Mouse (Mus musculus) ES-E14 (cell line): ENCODE measurements around the gene Rrbp1. TPM values are rescaled to one million over a fixed set of nuclear protein-coding genes. Genes with fewer than 3 reads are reported as not detected.

Experiments
- DNase-seq: peaks from one replicate; pipeline ENCODE4 v3.0.0-alpha.2; 2013; ENCODE audit warnings: low read depth, low spot score
- H3K27ac ChIP-seq: 2 replicates; pipeline ENCODE4 v1.5.1; 2012; ENCODE audit warnings: low read depth, mild to moderate bottlenecking, low read length, moderate library complexity, mixed read lengths; ENCODE audit not compliant: poor library complexity, insufficient read depth, severe bottlenecking
- H3K36me3 ChIP-seq: 2 replicates; pipeline ENCODE4 v1.6.1; 2012; ENCODE audit warnings: mild to moderate bottlenecking, low read length, moderate library complexity, mixed read lengths; ENCODE audit not compliant: control insufficient read depth, poor library complexity, insufficient read depth, severe bottlenecking
- H3K4me1 ChIP-seq, 2 experiments: fragments of 150-350 bp in 1 of 2; sonication (generic) in 1 of 2; 2 replicates each; pipeline ENCODE4 v1.6.1; 2012; ENCODE audit warnings: low read length in 2 of 2, mild to moderate bottlenecking in 1 of 2, mixed read lengths in 1 of 2; ENCODE audit not compliant: control insufficient read depth in 2 of 2, insufficient read depth in 2 of 2, poor library complexity in 1 of 2
- H3K4me3 ChIP-seq, 2 experiments: fragments of 150-350 bp in 1 of 2; sonication (generic) in 1 of 2; 2 replicates each; pipeline ENCODE4 v1.5.1; 2012; ENCODE audit warnings: low read length in 2 of 2, low read depth in 1 of 2, mild to moderate bottlenecking in 1 of 2, mixed read lengths in 1 of 2; ENCODE audit not compliant: insufficient read depth in 1 of 2, poor library complexity in 1 of 2, severe bottlenecking in 1 of 2
- H3K9ac ChIP-seq: 2 replicates; pipeline ENCODE4 v1.6.1; 2012; ENCODE audit warnings: low read depth, mild to moderate bottlenecking, low read length, mixed read lengths; ENCODE audit not compliant: poor library complexity, insufficient read depth, severe bottlenecking
- H3K9me3 ChIP-seq: fragments of 150-350 bp; sonication (generic); 2 replicates; pipeline ENCODE4 v1.6.1; 2012; ENCODE audit warnings: low read depth, mild to moderate bottlenecking, low read length; ENCODE audit not compliant: control insufficient read depth, insufficient read depth
- CHD2 ChIP-seq: IDR thresholded peaks from 2 replicates; pipeline ENCODE4 v1.6.1; 2014; ENCODE audit warnings: mild to moderate bottlenecking, low read depth, low read length, inconsistent platforms
- HCFC1 ChIP-seq: IDR thresholded peaks from 2 replicates; pipeline ENCODE4 v1.6.1; 2012; ENCODE audit warnings: low read length, inconsistent platforms, borderline replicate concordance; ENCODE audit not compliant: insufficient read depth
- MAFK ChIP-seq: IDR thresholded peaks from 2 replicates; pipeline ENCODE4 v1.6.1; 2014; ENCODE audit warnings: mild to moderate bottlenecking, low read depth, low read length, inconsistent platforms; ENCODE audit not compliant: insufficient read depth
- ZC3H11A ChIP-seq: IDR thresholded peaks from 2 replicates; pipeline ENCODE4 v1.6.1; 2012; ENCODE audit warnings: low read depth, mild to moderate bottlenecking, inconsistent platforms, low read length, borderline replicate concordance
- ZNF384 ChIP-seq: IDR thresholded peaks from 2 replicates; pipeline ENCODE4 v1.6.1; 2012; ENCODE audit warnings: low read depth, low read length, inconsistent platforms
- in situ Hi-C, 2 experiments: fragments of 600-800 bp; cut with MboI; formaldehyde crosslinking; loops; one replicate each; pipeline ENCODE4 v1.15.1; 2025; ENCODE audit warnings: low sequenced_read_pairs in 2 of 2, inconsistent platforms in 1 of 2; ENCODE audit not compliant: unreplicated experiment in 2 of 2
- total RNA-seq: library from RNA; depleted of rRNA; stranded (reverse); fragments of 300-350 nt; gene quantifications from 2 replicates; pipeline ENCODE4 v1.2.3, GENCODE M21; 2012

The Rrbp1 gene
- total RNA-seq, 1 experiment, result 251 TPM

GRCm38 (mm10) chr2:144050146-144050680 is 39.1 kb upstream of the Rrbp1 start:
- Histone ChIP-seq H3K9me3 (no peaks in the 10 kb centered on the region), H3K36me3 (no peaks in the 10 kb centered on the region), H3K4me1 (peaks cover 0 to 5% of the 10 kb centered on the region in 2 experiments; a peak in 1 of 4 replicates), H3K4me3 (no peak overlapping the region), H3K9ac (no peak overlapping the region), H3K27ac (no peak overlapping the region)
- no peak for DNase-seq
- in situ Hi-C loops, result no loop called here
- TF ChIP-seq ZNF384, result no peak
- TF ChIP-seq ZC3H11A, result no peak
- no peak for TF ChIP-seq HCFC1
- no peak for TF ChIP-seq CHD2
- TF ChIP-seq MAFK, result no peak

- Histone ChIP-seq H3K36me3 (no peaks in the 10 kb centered on the region), H3K27ac (no peak overlapping the region), H3K9ac (no peak overlapping the region), H3K4me1 (peaks cover 0 to 5% of the 10 kb centered on the region in 2 experiments; a peak in 1 of 4 replicates), H3K9me3 (no peaks in the 10 kb centered on the region), H3K4me3 (no peak overlapping the region)
- no peak for TF ChIP-seq HCFC1
- TF ChIP-seq ZC3H11A, result no peak
- TF ChIP-seq ZNF384, result no peak
- TF ChIP-seq CHD2, result no peak
- no peak for TF ChIP-seq MAFK
- no peak for DNase-seq
- in situ Hi-C loops, result no loop called here
Measured at GRCm38 (mm10) chr2:144046916-144047315, 35.9 kb upstream of the Rrbp1 start.

GRCm38 (mm10) chr2:144045756-144046560 is 34.9 kb upstream of the Rrbp1 start:
- Histone ChIP-seq H3K4me1 (peaks cover 0 to 5% of the 10 kb centered on the region in 2 experiments; a peak in 1 of 4 replicates), H3K4me3 (no peak overlapping the region), H3K9me3 (no peaks in the 10 kb centered on the region), H3K36me3 (no peaks in the 10 kb centered on the region), H3K27ac (no peak overlapping the region), H3K9ac (no peak overlapping the region)
- TF ChIP-seq MAFK (no peak), ZNF384 (no peak), CHD2 (no peak), ZC3H11A (no peak), HCFC1 (no peak)
- in situ Hi-C loops, result no loop called here
- DNase-seq, result no peak

- Histone ChIP-seq H3K9me3 (no peaks in the 10 kb centered on the region), H3K27ac (no peak overlapping the region), H3K4me1 (peaks cover 0 to 5% of the 10 kb centered on the region in 2 experiments; a peak in 1 of 4 replicates), H3K36me3 (no peaks in the 10 kb centered on the region), H3K4me3 (no peak overlapping the region), H3K9ac (no peak overlapping the region)
- DNase-seq, result no peak
- in situ Hi-C loops, result no loop called here
- TF ChIP-seq CHD2 (no peak), ZC3H11A (no peak), MAFK (no peak), HCFC1 (no peak), ZNF384 (no peak)
Measured at GRCm38 (mm10) chr2:144044726-144045125, 33.7 kb upstream of the Rrbp1 start.
